Mouse (Mus musculus): ENCODE data around the gene 4930442H23Rik.
A peak's percentile ranks its signal among the peaks of the same experiment; 100 is the strongest.
"Not testable (repeated sequence)": the region's sequence is repeated elsewhere in the genome, so short reads cannot be mapped to it uniquely, and the experiment has no call there.

4930442H23Rik gene

GRCm38 (mm10) chr10:81198230-81198629, 14.6 kb upstream of the 4930442H23Rik start:
- peak; percentile 78 for DNase-seq (ENCODE audit: extremely low spot score, low read depth, low spot score)

- DNase-seq (ENCODE audit: extremely low spot score, low read depth, low spot score) = no peak
Measured at GRCm38 (mm10) chr10:81197305-81197704, 13.7 kb upstream of the 4930442H23Rik start.

- DNase-seq (ENCODE audit: extremely low spot score, low read depth, low spot score) = no peak
Measured at GRCm38 (mm10) chr10:81196470-81197065, 12.9 kb upstream of the 4930442H23Rik start.

DNA sequence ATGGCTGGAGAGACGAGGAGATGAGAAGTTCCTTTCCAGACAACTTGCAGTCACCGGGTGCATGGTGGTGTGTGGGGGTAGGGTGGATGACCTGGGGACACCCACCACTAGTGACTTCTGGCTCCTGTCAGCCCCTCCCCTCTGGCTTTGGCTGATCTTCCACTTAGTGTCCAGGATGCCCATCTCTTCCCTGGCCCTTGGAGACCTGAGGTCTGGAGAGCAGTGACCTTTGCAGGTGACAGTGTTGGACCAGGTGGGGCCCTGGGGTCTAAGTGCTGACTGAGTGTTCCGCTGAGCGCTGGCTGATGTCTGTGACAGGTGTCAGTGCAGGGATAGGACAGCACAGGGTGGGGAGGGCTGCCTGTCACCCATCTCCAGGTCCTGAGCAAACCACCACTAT, 11.7 kb upstream of the 4930442H23Rik start:
- DNase-seq (ENCODE audit: extremely low spot score, low read depth, low spot score) = no peak

- DNase-seq (ENCODE audit: extremely low spot score, low read depth, low spot score) = no peak
Measured at GRCm38 (mm10) chr10:81193991-81194774, 10.5 kb upstream of the 4930442H23Rik start.

GRCm38 (mm10) chr10:81192968-81193501, 9.4 kb upstream of the 4930442H23Rik start:
- no peak for DNase-seq (ENCODE audit: extremely low spot score, low read depth, low spot score)

DNA sequence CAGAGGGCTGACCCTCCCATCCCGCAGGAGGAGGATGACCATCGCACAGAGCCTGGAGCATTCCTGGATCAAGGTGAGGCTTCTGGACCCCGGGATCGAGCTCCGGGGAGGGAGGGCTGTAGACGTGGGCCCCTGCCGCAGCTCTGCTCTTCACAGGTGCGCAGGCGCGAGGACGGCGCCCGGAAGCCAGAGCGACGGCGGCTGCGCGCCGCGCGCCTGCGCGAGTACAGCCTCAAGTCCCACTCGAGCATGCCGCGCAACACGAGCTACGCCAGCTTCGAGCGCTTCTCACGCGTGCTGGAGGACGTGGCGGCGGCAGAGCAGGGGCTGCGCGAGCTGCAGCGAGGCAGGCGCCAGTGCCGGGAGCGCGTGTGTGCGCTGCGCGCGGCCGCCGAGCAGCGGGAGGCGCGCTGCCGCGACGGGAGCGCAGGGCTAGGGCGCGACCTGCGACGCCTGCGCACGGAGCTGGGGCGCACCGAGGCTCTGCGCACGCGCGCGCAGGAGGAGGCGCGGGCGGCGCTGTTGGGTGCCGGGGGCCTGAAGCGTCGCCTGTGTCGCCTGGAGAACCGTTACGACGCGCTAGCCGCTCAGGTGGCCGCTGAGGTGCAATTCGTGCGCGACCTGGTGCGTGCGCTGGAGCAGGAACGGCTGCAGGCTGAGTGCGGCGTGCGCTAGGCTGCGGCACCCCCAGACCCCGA, 8.8 kb upstream of the 4930442H23Rik start:
- no peak for DNase-seq (ENCODE audit: extremely low spot score, low read depth, low spot score)

DNA sequence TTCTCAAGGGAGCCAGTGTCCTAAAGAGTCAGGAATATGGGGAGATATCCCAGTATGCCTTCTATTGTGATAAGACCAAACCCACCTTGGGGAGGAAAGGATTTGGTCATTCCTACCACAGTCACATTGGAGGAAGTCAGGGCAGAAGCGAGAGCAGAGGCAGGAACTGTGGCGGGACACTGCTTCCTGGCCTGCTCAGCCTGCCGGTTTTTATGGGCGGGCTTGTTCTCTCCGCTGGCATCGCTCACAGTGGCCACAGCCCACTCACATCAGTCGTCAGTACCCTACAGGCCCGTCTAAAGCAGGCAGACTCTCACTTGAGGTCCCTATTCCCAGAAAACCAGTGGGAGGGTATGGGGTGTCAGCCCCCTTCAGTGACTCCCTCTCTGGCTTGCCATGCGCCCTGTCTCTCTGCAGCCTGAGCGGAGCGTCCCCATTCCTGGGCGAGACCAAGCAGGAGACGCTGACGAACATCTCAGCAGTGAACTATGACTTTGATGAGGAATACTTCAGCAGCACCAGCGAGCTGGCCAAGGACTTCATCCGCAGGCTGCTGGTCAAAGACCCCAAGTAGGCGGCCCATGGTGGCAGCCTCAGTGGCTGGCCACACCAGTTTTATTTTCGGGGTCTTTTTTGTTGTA, 7.8 kb upstream of the 4930442H23Rik start:
- DNase-seq (ENCODE audit: extremely low spot score, low read depth, low spot score) = no peak

- DNase-seq (ENCODE audit: extremely low spot score, low read depth, low spot score) = no peak
Measured at GRCm38 (mm10) chr10:81190912-81191321, 7.3 kb upstream of the 4930442H23Rik start.

GRCm38 (mm10) chr10:81190236-81190911, 6.7 kb upstream of the 4930442H23Rik start:
- DNase-seq (ENCODE audit: extremely low spot score, low read depth, low spot score) = no peak

- DNase-seq (ENCODE audit: extremely low spot score, low read depth, low spot score) = no peak
Measured at GRCm38 (mm10) chr10:81189821-81190220, 6.2 kb upstream of the 4930442H23Rik start.

GRCm38 (mm10) chr10:81187161-81187560, 3.5 kb upstream of the 4930442H23Rik start:
- DNase-seq (ENCODE audit: extremely low spot score, low read depth, low spot score) = no peak

DNA sequence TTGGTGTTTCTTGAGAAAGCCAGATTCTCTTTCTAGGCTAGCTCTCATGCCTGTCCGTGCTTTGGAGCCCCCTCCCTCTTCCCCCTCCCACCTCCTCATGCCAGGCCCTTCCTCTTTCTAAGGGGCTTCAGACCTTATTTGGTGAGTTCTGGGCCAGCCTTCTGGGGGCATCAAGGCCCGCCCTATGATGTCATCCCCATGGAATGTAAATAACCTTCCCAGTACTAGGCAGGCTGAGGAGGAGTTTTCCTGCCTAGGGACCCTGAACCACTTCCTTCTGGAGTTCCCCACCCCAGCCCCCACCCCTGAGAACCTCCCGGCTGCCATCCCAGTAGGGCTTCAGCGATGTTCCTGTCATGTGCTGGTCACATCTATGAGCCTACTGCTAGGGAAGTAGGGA, 1.1 kb upstream of the 4930442H23Rik start:
- no peak for DNase-seq (ENCODE audit: extremely low spot score, low read depth, low spot score)

DNA sequence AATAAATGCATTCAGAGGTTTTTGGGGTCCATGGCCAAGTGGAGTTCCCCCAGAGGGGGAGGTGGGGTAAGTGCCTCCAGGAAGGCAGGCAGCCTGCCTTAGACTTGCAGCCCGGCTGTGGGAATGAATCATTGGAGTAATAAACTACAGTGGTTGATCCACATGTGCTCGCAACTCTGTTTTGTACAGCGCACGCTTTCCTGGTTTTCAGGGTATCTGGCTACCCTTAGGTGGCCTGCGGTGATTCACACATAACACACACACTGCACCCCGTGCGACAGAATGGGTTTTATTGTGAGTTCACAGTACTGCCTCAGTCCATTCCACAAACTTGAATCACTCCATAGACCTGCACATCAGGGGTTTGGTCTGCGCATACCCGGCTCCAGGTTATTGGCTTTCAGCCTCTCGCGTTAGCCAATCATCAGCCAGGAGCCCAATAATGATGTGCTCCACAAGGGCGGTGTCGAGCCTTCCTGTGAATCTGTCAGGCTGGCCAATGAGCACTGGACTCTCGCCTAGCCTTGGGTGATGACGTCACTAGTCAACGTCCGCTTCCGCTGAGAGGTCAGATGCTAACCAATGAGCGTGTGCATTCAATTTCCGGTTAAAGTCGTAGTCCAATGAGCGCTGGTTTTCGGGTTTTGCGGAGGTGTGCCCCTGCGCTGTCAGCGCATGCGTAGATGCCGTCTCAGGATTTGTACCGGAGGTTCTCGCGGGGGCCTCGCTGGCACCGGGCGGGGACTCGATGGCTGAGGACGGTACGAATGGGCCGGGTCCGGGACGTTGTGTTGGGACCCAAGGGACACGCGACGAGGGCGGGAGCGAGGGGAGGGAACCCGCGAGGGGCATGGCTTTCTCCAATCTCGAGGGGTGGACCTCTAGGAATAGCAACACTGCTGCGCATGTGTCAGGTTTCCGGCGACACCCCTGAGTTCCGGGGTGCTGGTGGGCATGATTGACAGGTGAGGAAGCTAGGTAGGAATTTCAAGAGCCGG, 1.0 kb downstream of the 4930442H23Rik start, which contains the start of gene Dapk3:
TSS of gene Dapk3 (plus strand) at position 670 of the 998 bp plus-strand sequence.
- peak; percentile 100 for DNase-seq (ENCODE audit: extremely low spot score, low read depth, low spot score)

DNA sequence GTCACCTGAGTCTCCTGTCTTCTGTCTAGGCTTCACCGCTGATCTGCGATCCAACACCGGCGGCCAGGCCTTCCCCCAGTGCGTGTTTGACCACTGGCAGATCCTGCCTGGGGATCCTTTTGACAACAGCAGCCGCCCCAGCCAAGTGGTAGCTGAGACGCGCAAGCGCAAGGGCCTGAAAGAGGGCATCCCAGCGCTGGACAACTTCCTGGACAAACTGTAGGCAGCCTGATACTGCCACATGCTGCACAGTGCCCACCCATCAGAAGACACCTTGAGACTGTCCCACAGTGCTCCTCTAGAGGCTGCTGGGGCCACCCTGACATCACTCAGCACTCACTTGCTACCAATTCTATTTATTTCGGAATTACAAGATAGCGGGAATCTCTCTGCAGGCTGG, 1.8 kb downstream of the 4930442H23Rik start:
- DNase-seq (ENCODE audit: extremely low spot score, low read depth, low spot score) = not testable (repeated sequence)

- no peak for DNase-seq (ENCODE audit: extremely low spot score, low read depth, low spot score)
Measured at GRCm38 (mm10) chr10:81180946-81181345, 2.7 kb downstream of the 4930442H23Rik start.

- no peak for DNase-seq (ENCODE audit: extremely low spot score, low read depth, low spot score)
Measured at GRCm38 (mm10) chr10:81179451-81180342, 4.0 kb downstream of the 4930442H23Rik start.

GRCm38 (mm10) chr10:81178927-81179326, 4.7 kb downstream of the 4930442H23Rik start:
- DNase-seq (ENCODE audit: extremely low spot score, low read depth, low spot score) = no peak
